Mouse (Mus musculus): ENCODE measurements at regions not wholly inside any gene's neighbourhood (a gene's known extent, or its start where the extent isn't known, plus 50 kb on each side); places are given as distances from the start of the nearest gene placed in this dataset.
"Not testable (repeated sequence)": the region's sequence is repeated elsewhere in the genome, so short reads cannot be mapped to it uniquely, and the experiment has no call there.

DNA sequence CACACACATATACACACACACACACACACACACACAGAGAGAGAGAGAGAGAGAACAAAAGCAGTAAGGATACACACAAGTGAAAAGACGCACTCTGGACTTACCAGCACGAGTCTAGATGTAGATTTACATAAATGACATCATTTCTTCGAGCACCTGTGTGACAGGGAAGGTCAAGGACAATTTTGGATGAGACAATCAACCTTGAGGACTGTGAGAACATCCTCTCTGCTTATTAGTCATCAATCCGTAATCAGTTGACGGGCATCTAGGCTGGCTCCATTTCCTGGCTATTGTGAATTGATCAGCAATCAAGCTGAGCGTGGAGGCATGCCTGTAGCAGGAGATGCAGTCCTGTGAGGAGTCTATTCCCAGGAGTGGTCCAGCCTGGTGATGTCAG lies 293.7 kb downstream of the Gadd45g start:
- H3K36me3 ChIP-seq (ENCODE audit: control insufficient read depth, insufficient read depth, low read length) = no peaks in the 10 kb centered on the region
- WGBS = 72% methylated on average over 6 of the region's 6 CpGs
- H3K4me3 ChIP-seq (ENCODE audit: low read depth, low read length) = no peak overlapping the region
- DNase-seq (ENCODE audit: low spot score) (no peak), ATAC-seq (ENCODE audit: low FRiP score, low TSS enrichment) (no peak)
- TF ChIP-seq CTCF (IDR thresholded peaks at IDR 0.05; ENCODE audit: low read depth) (no peak), EP300 (optimal IDR thresholded peaks at IDR 0.05) (no peak)
- H3K27me3 ChIP-seq (ENCODE audit: control insufficient read depth, insufficient read depth, low read length) = no peaks in the 10 kb centered on the region
- no peaks in the 10 kb centered on the region for H3K9me3 ChIP-seq (ENCODE audit: control insufficient read depth, low read length)
- H3K27ac ChIP-seq (replicated peaks) = no peak overlapping the region
- no peak overlapping the region for H3K9ac ChIP-seq (ENCODE audit: low read length)
- no peak overlapping the region for H3K4me2 ChIP-seq (replicated peaks; ENCODE audit: low read depth)
- H3K4me1 ChIP-seq (replicated peaks; ENCODE audit: control insufficient read depth, insufficient read depth) = no peaks in the 10 kb centered on the region

DNA sequence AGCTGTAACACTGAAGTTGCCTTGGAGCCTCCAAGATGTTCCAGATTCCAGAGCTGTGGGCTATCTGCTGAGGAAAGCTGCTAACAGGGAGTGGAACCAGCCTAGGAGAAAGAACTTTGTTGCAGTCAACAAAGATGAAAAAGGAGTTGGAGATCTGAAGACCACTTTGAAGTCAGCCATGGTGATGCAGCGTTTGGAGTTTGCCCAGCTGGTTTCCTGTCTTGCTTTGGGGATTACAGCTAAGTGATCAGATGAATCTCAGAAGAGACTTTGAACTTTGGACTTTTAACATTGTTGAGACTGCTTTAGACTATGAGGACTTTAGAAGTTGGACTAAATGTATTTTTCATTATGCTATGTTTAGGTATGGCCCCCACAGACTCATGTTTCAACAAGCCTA lies 297.6 kb downstream of the Gadd45g start:
- not testable (repeated sequence) for H3K9me3 ChIP-seq (ENCODE audit: control insufficient read depth, low read length); H3K4me3 ChIP-seq (ENCODE audit: low read depth, low read length); H3K36me3 ChIP-seq (ENCODE audit: control insufficient read depth, insufficient read depth, low read length); H3K27me3 ChIP-seq (ENCODE audit: control insufficient read depth, insufficient read depth, low read length); H3K4me2 ChIP-seq (replicated peaks; ENCODE audit: low read depth); DNase-seq (ENCODE audit: low spot score); H3K4me1 ChIP-seq (replicated peaks; ENCODE audit: control insufficient read depth, insufficient read depth); ATAC-seq (ENCODE audit: low FRiP score, low TSS enrichment); H3K9ac ChIP-seq (ENCODE audit: low read length); H3K27ac ChIP-seq (replicated peaks)
- WGBS = 35% methylated on average over 1 of the region's 1 CpGs

DNA sequence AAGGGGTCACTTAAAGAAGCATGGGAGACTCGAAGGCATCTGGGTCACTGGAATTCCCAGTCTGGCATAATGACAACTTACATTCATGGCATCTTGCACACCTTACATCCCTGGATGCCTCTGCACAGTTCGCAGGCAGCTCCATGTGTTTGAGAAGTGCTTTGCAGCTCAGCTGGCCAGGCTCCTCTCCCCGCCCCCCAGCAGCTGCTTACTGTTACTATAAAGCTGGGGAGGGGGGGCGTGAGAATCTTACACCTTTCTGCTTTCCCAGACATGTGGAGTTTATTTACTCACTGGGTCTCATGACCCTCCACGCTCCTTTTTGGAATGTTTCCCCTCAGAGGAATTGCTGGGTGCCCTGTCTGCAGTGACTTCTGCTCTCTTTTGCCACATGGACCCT lies 299.4 kb downstream of the Gadd45g start:
- Histone ChIP-seq H3K27me3 (ENCODE audit: control insufficient read depth, insufficient read depth, low read length) (no peaks in the 10 kb centered on the region), H3K4me1 (replicated peaks; ENCODE audit: control insufficient read depth, insufficient read depth) (no peaks in the 10 kb centered on the region), H3K9me3 (ENCODE audit: control insufficient read depth, low read length) (no peaks in the 10 kb centered on the region), H3K36me3 (ENCODE audit: control insufficient read depth, insufficient read depth, low read length) (no peaks in the 10 kb centered on the region), H3K4me3 (ENCODE audit: low read depth, low read length) (no peak overlapping the region), H3K27ac (replicated peaks) (no peak overlapping the region), H3K4me2 (replicated peaks; ENCODE audit: low read depth) (no peak overlapping the region), H3K9ac (ENCODE audit: low read length) (no peak overlapping the region)
- WGBS = 65% methylated on average over 5 of the region's 5 CpGs
- ATAC-seq (ENCODE audit: low FRiP score, low TSS enrichment) (no peak), DNase-seq (ENCODE audit: low spot score) (no peak)
- no peak for TF ChIP-seq EP300 (optimal IDR thresholded peaks at IDR 0.05)

DNA sequence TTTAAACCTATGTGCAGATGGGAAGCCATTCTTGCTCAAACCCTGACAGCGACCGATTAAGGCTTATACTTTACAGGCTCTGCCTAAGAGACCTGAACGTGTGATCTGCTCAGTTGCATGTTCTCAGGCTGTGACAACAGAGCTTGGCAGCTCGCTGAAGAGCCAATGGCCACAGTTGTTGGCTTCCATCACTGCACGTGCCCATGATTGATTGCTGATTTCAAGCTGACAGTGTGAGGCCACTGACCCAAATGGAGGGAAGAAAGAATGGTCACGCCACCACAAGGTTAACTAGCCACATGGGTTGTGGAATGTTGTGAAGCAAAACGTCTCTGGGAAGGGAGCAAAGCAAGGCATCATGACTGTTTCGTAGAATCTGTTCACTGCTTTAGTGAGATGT lies 303.8 kb downstream of the Gadd45g start:
- no peak overlapping the region for H3K4me3 ChIP-seq (ENCODE audit: low read depth, low read length)
- H3K4me1 ChIP-seq (replicated peaks; ENCODE audit: control insufficient read depth, insufficient read depth) = peaks cover 9% of the 10 kb centered on the region; the same call in 1 of the 2 replicates
- no peak overlapping the region for H3K27ac ChIP-seq (replicated peaks)
- no peaks in the 10 kb centered on the region for H3K9me3 ChIP-seq (ENCODE audit: control insufficient read depth, low read length)
- DNase-seq (ENCODE audit: low spot score) (no peak), ATAC-seq (ENCODE audit: low FRiP score, low TSS enrichment) (no peak)
- no peak overlapping the region for H3K9ac ChIP-seq (ENCODE audit: low read length)
- no peak overlapping the region for H3K4me2 ChIP-seq (replicated peaks; ENCODE audit: low read depth)
- TF ChIP-seq EP300 (optimal IDR thresholded peaks at IDR 0.05) = no peak
- no peak for TF ChIP-seq CTCF (IDR thresholded peaks at IDR 0.05; ENCODE audit: low read depth)
- no peaks in the 10 kb centered on the region for H3K27me3 ChIP-seq (ENCODE audit: control insufficient read depth, insufficient read depth, low read length)
- H3K36me3 ChIP-seq (ENCODE audit: control insufficient read depth, insufficient read depth, low read length) = no peaks in the 10 kb centered on the region
- WGBS = 87% methylated on average over 8 of the region's 8 CpGs

DNA sequence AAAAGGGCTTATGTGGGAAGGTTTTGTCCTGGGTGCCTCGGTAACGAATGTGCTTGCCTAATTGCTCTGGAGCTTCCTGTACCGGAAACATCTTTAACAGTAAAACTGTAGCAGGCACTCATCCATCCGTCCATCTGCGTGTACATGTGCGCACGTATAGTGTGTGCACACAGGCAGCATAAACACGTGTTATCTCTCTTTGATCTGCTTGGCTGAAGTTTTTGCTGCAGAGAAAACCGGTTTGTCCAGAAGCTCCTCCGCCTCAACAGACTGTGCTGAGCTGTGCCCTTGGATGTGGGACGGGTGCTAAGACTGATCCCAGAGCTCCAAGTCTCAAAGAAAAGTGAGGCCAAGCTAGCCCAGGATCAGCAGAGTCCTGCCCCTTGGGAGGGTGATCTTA lies 305.3 kb downstream of the Gadd45g start:
- no peaks in the 10 kb centered on the region for H3K27me3 ChIP-seq (ENCODE audit: control insufficient read depth, insufficient read depth, low read length)
- H3K4me1 ChIP-seq (replicated peaks; ENCODE audit: control insufficient read depth, insufficient read depth) = peaks cover 9% of the 10 kb centered on the region; the same call in 1 of the 2 replicates
- 40% methylated on average over 11 of the region's 11 CpGs for whole genome bisulfite sequencing
- no peak overlapping the region for H3K4me3 ChIP-seq (ENCODE audit: low read depth, low read length)
- no peak overlapping the region for H3K9ac ChIP-seq (ENCODE audit: low read length)
- H3K36me3 ChIP-seq (ENCODE audit: control insufficient read depth, insufficient read depth, low read length) = no peaks in the 10 kb centered on the region
- DNase-seq (ENCODE audit: low spot score) = peak; percentile 70
- no peaks in the 10 kb centered on the region for H3K9me3 ChIP-seq (ENCODE audit: control insufficient read depth, low read length)
- no peak overlapping the region for H3K4me2 ChIP-seq (replicated peaks; ENCODE audit: low read depth)
- ATAC-seq (ENCODE audit: low FRiP score, low TSS enrichment) = peak; percentile 81
- peak overlapping the region; percentile 53; the same call in 1 of the 2 replicates for H3K27ac ChIP-seq (replicated peaks)
- no peak for TF ChIP-seq EP300 (optimal IDR thresholded peaks at IDR 0.05)
- no peak for TF ChIP-seq CTCF (IDR thresholded peaks at IDR 0.05; ENCODE audit: low read depth)

DNA sequence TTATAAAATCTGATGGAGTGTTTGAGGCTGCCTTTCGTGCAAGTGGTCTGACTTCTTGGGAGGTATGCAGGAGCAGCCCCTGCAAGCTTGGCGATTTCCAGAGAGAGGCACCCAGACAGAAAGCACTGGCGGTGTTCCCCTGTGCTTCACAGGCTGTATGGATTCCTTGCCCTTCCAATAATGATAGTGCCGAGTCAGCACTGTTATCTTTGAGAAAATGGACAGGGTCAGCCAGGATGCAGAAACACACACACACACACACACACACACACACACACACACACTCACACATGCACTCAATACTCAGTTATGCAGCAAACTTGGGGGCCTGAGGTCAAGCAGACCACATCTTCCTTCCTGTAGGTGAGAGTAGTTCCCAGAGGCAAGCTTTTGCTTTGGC lies 305.7 kb downstream of the Gadd45g start:
- no peaks in the 10 kb centered on the region for H3K27me3 ChIP-seq (ENCODE audit: control insufficient read depth, insufficient read depth, low read length)
- H3K9ac ChIP-seq (ENCODE audit: low read length) = no peak overlapping the region
- H3K36me3 ChIP-seq (ENCODE audit: control insufficient read depth, insufficient read depth, low read length) = no peaks in the 10 kb centered on the region
- H3K4me1 ChIP-seq (replicated peaks; ENCODE audit: control insufficient read depth, insufficient read depth) = peaks cover 9% of the 10 kb centered on the region; the same call in 1 of the 2 replicates
- no peak for ATAC-seq (ENCODE audit: low FRiP score, low TSS enrichment)
- 35% methylated on average over 4 of the region's 4 CpGs for WGBS
- no peak overlapping the region for H3K4me3 ChIP-seq (ENCODE audit: low read depth, low read length)
- H3K27ac ChIP-seq (replicated peaks) = peak overlapping the region; percentile 53; the same call in 1 of the 2 replicates
- no peaks in the 10 kb centered on the region for H3K9me3 ChIP-seq (ENCODE audit: control insufficient read depth, low read length)
- TF ChIP-seq EP300 (optimal IDR thresholded peaks at IDR 0.05) = no peak
- no peak for TF ChIP-seq CTCF (IDR thresholded peaks at IDR 0.05; ENCODE audit: low read depth)
- DNase-seq (ENCODE audit: low spot score) = no peak
- H3K4me2 ChIP-seq (replicated peaks; ENCODE audit: low read depth) = no peak overlapping the region
